Mouse (Mus musculus) midbrain, embryonic 12.5 days (tissue): ENCODE measurements around the gene Atxn2. TPM values are rescaled to one million over a fixed set of nuclear protein-coding genes. Genes with fewer than 3 reads are reported as not detected.
"Not testable (repeated sequence)": the region's sequence is repeated elsewhere in the genome, so short reads cannot be mapped to it uniquely, and the experiment has no call there.

ENCODE experiments used
- ATAC-seq: fragments of 200-750 bp; cut with Nextera tagmentation; 2 replicates; pipeline ENCODE4 v1.8.0; 2017; ENCODE audit warnings: low read depth, moderate TSS enrichment, moderate library complexity; ENCODE audit not compliant: low FRiP score
- H3K27ac ChIP-seq: fragments of 300-500 bp; sonication (generic); replicated peaks from 2 replicates; pipeline ENCODE4 v1.5.1; 2016; ENCODE audit warnings: mild to moderate bottlenecking
- H3K27me3 ChIP-seq: fragments of 300-500 bp; sonication (generic); 2 replicates; pipeline ENCODE4 v1.6.1; 2016; ENCODE audit warnings: mild to moderate bottlenecking
- H3K36me3 ChIP-seq: fragments of 300-500 bp; sonication (generic); 2 replicates; pipeline ENCODE4 v1.6.1; 2016
- H3K4me1 ChIP-seq: fragments of 300-500 bp; sonication (generic); 2 replicates; pipeline ENCODE4 v1.6.1; 2016
- H3K4me2 ChIP-seq: fragments of 300-500 bp; sonication (generic); replicated peaks from 2 replicates; pipeline ENCODE4 v1.6.1; 2016; ENCODE audit warnings: mild to moderate bottlenecking, moderate library complexity
- H3K4me3 ChIP-seq: fragments of 300-500 bp; sonication (generic); 2 replicates; pipeline ENCODE4 v1.5.1; 2016; ENCODE audit warnings: mild to moderate bottlenecking
- H3K9ac ChIP-seq: fragments of 300-500 bp; sonication (generic); replicated peaks from 2 replicates; pipeline ENCODE4 v1.6.1; 2016; ENCODE audit warnings: mild to moderate bottlenecking, moderate library complexity
- H3K9me3 ChIP-seq: fragments of 300-500 bp; sonication (generic); 2 replicates; pipeline ENCODE4 v1.6.1; 2016; ENCODE audit warnings: mild to moderate bottlenecking
- WGBS: fragments of 180-500 bp; shearing (Covaris S2); methylation state at CpG from one replicate; pipeline ENCODE4 v1.1.7; 2016; 5-methylcytosine and 5-hydroxymethylcytosine counted together
- polyA plus RNA-seq: library from polyadenylated mRNA; unstranded; fragments of >200 nt; fragmentation: Nextera tagmentation; extraction: Ambion mirVana; gene quantifications from 2 replicates; pipeline ENCODE4 v1.2.1, GENCODE M21; 2016

Gene Atxn2
- polyA plus RNA-seq, 1 experiment from 2014 or later = 68.1 TPM

DNA sequence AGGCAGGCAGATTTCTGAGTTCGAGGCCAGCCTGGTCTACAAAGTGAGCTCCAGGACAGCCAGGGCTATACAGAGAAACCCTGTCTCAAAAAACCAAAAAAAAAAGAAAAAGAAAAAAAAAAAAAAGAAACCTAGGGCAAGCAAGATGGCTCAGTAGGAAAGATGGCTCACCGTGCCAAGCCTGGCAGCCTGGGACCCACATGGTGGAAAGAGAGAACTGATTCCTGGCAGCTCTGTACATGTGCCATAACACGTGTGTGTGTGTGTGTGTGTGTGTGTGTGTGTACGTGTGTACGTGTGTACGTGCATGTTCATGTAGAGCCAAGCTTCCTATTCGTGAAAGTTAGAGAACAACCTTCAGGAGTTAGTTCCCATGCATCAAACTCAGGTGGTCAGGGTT is 19.7 kb upstream of the Atxn2 start:
- H3K9ac ChIP-seq, H3K27ac ChIP-seq, H3K4me1 ChIP-seq, H3K27me3 ChIP-seq, H3K9me3 ChIP-seq, H3K4me3 ChIP-seq, ATAC-seq, H3K4me2 ChIP-seq: not testable (repeated sequence)
- 88% methylated on average over 7 of the region's 7 CpGs for WGBS
- H3K36me3 ChIP-seq = peaks cover 15% of the 10 kb centered on the region

DNA sequence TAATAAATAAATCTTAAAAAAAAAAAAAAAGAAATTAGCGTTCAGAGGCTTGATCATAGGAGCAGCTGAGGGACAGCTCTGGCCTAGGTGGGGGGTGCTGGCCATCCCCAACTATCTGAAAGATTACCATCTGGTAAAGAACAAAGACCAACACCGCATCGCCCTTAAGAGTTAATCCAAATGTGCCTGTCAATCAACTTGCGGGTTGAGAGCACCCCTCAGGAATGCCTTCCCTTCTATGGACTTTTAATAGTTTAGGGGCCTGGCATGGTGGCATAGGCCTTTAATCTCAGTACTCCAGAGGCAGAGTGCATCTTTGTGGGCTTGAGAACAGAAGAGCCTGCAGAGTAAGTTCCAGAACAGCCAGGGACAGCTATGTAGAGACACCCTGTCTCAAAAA is 18.2 kb upstream of the Atxn2 start:
- H3K4me3 ChIP-seq = no peak overlapping the region

DNA sequence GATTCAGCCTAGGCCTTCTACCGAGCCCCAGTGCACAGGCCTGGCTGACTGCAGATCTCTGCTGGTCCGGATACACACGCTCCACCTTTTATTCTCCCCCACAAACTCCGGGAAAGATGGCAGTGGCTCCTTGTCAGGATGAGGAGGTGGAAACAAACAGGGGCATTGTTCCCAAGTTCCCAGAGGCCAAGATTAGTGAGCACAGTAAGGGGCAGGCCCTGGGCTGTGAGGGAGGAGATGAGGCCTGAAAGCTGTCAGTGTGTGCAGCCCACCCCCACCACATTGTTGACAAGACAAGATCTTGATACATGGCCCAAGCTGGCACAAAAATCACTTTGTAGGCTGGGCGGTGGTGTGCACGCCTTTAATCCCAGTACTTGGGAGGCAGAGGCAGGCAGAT is 14.4 kb upstream of the Atxn2 start:
- 52% methylated on average over 6 of the region's 6 CpGs for WGBS
- no peaks in the 10 kb centered on the region for H3K36me3 ChIP-seq
- H3K4me2 ChIP-seq = no peak overlapping the region
- no peak overlapping the region for H3K27ac ChIP-seq
- H3K4me3 ChIP-seq = no peak overlapping the region
- H3K9me3 ChIP-seq = no peaks in the 10 kb centered on the region
- no peak for ATAC-seq
- H3K4me1 ChIP-seq = no peaks in the 10 kb centered on the region
- no peaks in the 10 kb centered on the region for H3K27me3 ChIP-seq
- H3K9ac ChIP-seq = no peak overlapping the region

More for the DNA sequence above, 18.2 kb upstream of the Atxn2 start:
- WGBS = 84% methylated on average over 4 of the region's 4 CpGs
- no peak overlapping the region for H3K4me2 ChIP-seq
- H3K27me3 ChIP-seq = no peaks in the 10 kb centered on the region
- no peak for ATAC-seq
- H3K4me1 ChIP-seq = no peaks in the 10 kb centered on the region
- H3K36me3 ChIP-seq = peaks cover under 1% of the 10 kb centered on the region; the same call in 1 of the 2 replicates
- no peaks in the 10 kb centered on the region for H3K9me3 ChIP-seq
- H3K27ac ChIP-seq = no peak overlapping the region
- H3K9ac ChIP-seq = no peak overlapping the region

DNA sequence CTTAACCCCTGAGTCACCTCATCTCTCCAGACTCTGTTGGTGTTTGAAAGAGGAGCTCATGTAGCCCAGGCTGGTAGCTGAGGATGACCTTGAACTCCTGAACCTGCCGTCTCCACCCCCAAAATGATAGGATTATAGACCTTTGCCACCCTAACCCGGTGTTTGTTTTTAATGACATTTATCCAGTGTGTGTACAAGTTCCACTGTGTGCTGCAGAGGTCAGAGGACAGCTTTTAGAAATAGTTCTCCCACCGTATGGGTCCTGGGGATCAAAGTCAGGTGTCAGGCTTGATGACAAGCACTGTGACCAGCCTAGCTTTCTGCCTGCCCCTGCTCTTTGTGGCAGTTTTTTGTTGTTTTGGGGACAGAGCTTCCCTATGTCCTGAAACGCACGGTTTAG is 11.2 kb upstream of the Atxn2 start:
- Histone ChIP-seq H3K4me1 (peaks cover 7% of the 10 kb centered on the region), H3K9me3 (no peaks in the 10 kb centered on the region), H3K27ac (no peak overlapping the region), H3K4me2 (no peak overlapping the region), H3K4me3 (no peak overlapping the region), H3K27me3 (no peaks in the 10 kb centered on the region), H3K36me3 (no peaks in the 10 kb centered on the region), H3K9ac (no peak overlapping the region)
- 52% methylated on average over 5 of the region's 5 CpGs for WGBS
- ATAC-seq = no peak

DNA sequence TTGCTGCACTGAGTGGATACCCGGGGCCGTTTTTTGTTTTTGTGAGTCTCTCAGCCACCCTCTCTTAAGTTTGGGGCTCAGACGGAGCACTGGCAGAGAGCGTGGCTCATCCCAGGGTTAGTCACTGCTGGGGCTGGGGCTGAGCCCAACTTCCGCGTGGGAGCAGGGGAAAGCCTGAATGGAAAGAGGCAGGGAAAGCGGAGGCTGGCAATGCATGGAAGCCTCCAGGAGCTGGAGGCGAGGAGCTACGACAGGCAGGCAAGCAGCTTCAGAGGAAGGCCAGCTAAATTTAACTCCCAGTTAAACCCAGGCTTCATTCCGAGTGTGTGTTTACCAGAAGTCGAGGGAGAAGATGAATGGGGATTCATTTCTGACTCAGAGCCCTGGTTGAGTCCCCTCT is 10.6 kb upstream of the Atxn2 start:
- no peaks in the 10 kb centered on the region for H3K27me3 ChIP-seq
- no peak overlapping the region for H3K9ac ChIP-seq
- 29% methylated on average over 11 of the region's 11 CpGs for WGBS
- no peaks in the 10 kb centered on the region for H3K36me3 ChIP-seq
- peaks cover 11% of the 10 kb centered on the region for H3K4me1 ChIP-seq
- H3K9me3 ChIP-seq = no peaks in the 10 kb centered on the region
- H3K27ac ChIP-seq = no peak overlapping the region
- no peak overlapping the region for H3K4me3 ChIP-seq
- no peak overlapping the region for H3K4me2 ChIP-seq
- ATAC-seq = no peak

DNA sequence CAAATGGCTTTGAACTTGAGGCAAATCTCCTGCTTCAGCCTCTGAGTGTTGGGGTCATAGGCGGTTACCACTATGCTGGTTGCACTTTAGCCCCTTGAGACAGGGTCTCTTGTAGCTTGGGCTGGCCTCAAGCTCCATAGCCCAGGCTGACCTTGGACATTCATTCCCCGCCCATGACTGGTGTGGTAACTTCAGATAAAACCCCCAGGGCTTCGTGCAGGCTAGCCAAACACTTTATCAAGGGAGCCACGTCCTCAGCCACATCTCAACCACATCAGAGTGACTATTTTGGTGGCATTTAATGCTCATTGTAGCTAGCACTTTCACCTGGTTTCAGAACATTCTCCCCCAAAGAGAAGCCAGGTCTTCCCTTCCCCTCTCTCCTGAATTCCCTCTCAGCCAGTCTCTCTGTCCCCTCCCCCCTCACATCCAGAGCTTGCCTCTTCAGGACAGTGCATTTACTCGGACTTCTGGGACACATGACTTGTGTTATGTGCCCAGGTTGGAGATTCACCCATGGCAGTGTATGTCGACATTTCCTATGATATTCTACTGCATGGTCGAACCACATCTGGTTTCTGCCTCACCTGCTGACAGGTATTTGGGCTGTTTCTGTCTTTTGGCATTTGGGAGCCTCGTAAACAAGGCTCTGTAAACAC is 9.9 kb upstream of the Atxn2 start:
- Histone ChIP-seq H3K27me3 (no peaks in the 10 kb centered on the region), H3K9ac (no peak overlapping the region), H3K9me3 (no peaks in the 10 kb centered on the region), H3K27ac (no peak overlapping the region), H3K36me3 (no peaks in the 10 kb centered on the region), H3K4me1 (peaks cover 11% of the 10 kb centered on the region), H3K4me3 (no peak overlapping the region), H3K4me2 (no peak overlapping the region)
- WGBS = 64% methylated on average over 8 of the region's 8 CpGs
- no peak for ATAC-seq

DNA sequence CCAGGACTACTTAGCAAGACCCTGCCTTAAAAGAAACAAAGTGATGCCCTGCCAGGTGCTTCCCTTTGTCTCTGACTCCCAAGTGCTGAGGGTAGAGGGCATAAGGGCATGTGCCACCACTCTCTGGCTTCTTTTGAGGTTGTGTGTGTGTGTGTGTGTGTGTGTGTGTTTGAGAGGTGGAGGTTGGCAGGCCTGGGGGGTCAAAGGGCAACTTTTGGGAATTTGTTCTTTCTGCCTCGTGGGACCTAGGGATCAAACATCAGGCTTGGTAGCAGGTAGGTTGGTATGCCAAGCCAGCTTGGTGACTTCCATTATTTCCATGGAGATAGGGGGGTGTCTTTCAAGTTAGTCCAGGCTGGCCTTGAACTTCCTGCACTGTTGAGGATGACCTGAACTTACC is 7.8 kb upstream of the Atxn2 start:
- H3K4me2 ChIP-seq = no peak overlapping the region
- no peak overlapping the region for H3K4me3 ChIP-seq
- H3K27me3 ChIP-seq = no peaks in the 10 kb centered on the region
- H3K9ac ChIP-seq = no peak overlapping the region
- H3K27ac ChIP-seq = no peak overlapping the region
- 88% methylated on average over 1 of the region's 1 CpGs for WGBS
- no peak for ATAC-seq
- no peaks in the 10 kb centered on the region for H3K9me3 ChIP-seq
- peaks cover 11% of the 10 kb centered on the region for H3K4me1 ChIP-seq
- H3K36me3 ChIP-seq = no peaks in the 10 kb centered on the region

DNA sequence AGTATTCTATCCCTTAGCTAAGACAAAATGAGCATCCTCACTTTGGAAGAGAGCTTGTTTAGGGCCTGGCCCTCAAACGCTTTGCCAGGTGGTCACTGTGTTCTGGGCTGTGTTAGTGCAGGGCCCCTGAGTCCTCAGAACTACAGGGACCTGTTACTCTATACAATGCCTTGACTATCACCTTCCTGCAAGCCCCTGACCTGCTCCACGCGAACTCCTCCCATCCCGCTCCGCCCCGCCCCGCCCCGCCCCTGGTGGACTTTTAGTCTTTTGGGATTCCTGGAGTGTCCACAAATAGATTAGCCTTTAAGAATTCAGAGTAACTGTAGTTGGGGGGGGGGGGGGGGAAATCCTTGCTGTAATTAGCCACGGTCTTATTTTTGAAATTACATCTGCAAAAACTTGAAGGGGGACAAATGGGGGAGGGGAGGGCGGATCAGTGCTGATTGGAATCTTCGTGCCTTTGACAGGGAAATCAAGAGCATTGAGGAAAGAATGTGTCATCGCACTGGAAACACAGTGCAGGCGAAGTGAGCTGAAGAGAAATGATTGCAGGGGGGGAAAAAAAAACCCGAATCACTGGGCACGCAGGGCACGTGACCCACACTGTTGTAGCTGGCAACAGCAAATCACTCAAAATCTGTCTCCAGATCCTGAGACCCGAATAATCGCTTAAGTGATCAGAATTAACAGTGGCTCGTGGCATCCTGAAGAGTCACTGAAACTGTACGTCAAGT is 6.5 kb upstream of the Atxn2 start:
- H3K27ac ChIP-seq = no peak overlapping the region
- H3K36me3 ChIP-seq = no peaks in the 10 kb centered on the region
- H3K4me1 ChIP-seq = peaks cover 11% of the 10 kb centered on the region
- H3K27me3 ChIP-seq = no peaks in the 10 kb centered on the region
- H3K9ac ChIP-seq = 0 out of 2 replicates have a peak overlapping the region, but pooled peaks have one; percentile 3
- WGBS = 9% methylated on average over 20 of the region's 20 CpGs
- H3K4me3 ChIP-seq = 0 out of 2 replicates have a peak overlapping the region, but pooled peaks have one; percentile 1
- no peak for ATAC-seq
- peak overlapping the region; percentile 46 for H3K4me2 ChIP-seq
- H3K9me3 ChIP-seq = no peaks in the 10 kb centered on the region

DNA sequence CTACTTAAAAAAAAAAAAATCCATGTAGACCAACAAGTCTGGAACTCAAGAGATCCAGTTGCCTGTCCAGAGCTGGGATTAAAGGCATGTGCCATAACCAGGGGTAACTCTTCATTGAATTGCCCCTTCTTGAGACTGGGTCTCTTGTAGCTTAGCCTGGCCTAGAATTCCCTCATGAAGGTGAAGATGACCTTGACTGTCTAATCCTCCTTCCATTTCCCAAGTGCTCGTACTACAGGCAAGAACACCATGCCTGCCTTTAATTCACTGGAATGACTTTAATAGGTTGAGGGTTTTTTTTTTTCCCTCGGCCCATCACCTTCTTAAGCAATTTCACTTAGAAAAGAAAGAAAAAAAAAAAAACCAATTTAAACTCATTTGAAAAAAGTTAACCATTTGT is 735 bp upstream of the Atxn2 start:
- Histone ChIP-seq H3K4me2 (peak overlapping the region; percentile 89; the same call in 1 of the 2 replicates), H3K27me3 (no peaks in the 10 kb centered on the region), H3K9ac (no peak overlapping the region), H3K36me3 (no peaks in the 10 kb centered on the region), H3K27ac (no peak overlapping the region), H3K4me3 (no peak overlapping the region), H3K9me3 (no peaks in the 10 kb centered on the region), H3K4me1 (peaks cover 25% of the 10 kb centered on the region)
- 59% methylated on average over 2 of the region's 2 CpGs for WGBS
- no peak for ATAC-seq

DNA sequence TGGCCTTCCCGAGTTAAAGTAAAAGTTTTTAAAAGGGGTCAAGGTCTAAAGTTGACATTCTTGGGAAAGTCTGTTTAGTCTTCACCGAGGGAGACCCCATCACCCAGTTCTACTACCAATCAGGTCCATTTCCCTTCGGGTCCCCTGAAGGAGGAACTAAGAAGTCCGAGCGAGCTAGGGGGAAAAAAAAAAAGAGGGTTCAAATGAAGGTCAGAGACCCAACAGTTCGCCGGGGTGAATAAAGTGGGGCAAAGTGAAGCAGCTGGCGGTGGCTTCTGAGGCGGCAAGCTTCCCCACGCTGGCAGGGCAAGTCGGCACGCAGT is 325 bp upstream of the Atxn2 start:
- 3% methylated on average over 12 of the region's 12 CpGs for WGBS
- no peak for ATAC-seq
- peak overlapping the region; percentile 99 for H3K4me3 ChIP-seq
- no peaks in the 10 kb centered on the region for H3K27me3 ChIP-seq
- peaks cover 29% of the 10 kb centered on the region for H3K4me1 ChIP-seq
- H3K4me2 ChIP-seq = peak overlapping the region; percentile 89
- H3K27ac ChIP-seq = peak overlapping the region; percentile 98
- no peaks in the 10 kb centered on the region for H3K36me3 ChIP-seq
- H3K9ac ChIP-seq = peak overlapping the region; percentile 99
- H3K9me3 ChIP-seq = no peaks in the 10 kb centered on the region

DNA sequence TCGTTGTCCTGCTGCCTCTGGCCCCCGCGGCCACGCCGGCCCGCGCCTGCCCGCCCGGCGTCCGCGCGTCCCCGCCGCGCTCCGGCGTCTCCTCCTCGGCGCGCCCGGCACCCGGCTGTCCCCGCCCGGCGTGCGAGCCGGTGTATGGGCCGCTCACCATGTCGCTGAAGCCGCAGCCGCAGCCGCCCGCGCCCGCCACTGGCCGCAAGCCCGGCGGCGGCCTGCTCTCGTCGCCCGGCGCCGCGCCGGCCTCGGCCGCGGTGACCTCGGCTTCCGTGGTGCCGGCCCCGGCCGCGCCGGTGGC is 743 bp downstream of the Atxn2 start:
- ATAC-seq = peak; percentile 67
- WGBS = 2% methylated on average over 42 of the region's 57 CpGs
- no peaks in the 10 kb centered on the region for H3K36me3 ChIP-seq

DNA sequence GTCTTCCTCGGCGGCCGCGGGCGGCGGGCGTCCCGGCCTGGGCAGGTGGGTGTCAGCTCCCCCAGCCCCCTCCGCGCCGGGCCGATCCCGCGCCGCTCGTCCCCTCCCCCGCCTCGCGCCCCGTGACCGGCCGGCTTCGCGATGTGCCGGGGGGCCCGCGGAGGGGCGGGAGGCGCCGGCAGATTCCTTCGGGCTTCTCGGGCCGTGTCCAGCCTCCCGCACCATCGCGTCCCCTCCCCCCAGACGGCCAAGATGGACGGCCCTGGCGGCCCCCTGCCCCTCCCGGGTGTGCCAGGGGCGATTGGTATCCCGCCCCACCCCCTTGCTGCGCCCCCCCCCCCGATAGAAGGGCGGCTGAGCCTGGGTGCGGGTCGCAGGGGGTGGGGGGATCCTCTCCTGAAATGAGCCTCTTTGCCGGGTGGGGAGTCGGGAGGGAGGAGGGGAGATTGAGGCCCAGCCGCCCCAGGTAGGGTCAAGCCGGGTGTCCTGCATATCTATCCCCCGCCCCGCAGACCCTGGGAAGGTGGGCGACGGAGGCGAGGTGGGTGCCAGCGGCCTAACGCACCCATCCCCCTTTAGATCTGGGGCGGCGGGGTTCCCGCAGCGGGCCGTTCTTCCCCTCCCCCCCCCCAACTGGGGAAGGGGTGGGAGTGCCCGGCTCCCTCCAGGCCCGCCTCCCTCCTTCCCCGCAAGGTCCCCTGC is 1.2 kb downstream of the Atxn2 start:
- H3K4me2 ChIP-seq = peak overlapping the region; percentile 81

More for the DNA sequence above, 743 bp downstream of the Atxn2 start:
- peak overlapping the region; percentile 98 for H3K27ac ChIP-seq
- H3K4me2 ChIP-seq = peak overlapping the region; percentile 81
- no peaks in the 10 kb centered on the region for H3K9me3 ChIP-seq
- H3K9ac ChIP-seq = peak overlapping the region; percentile 99
- H3K27me3 ChIP-seq = no peaks in the 10 kb centered on the region
- peak overlapping the region; percentile 99 for H3K4me3 ChIP-seq
- H3K4me1 ChIP-seq = peaks cover 37% of the 10 kb centered on the region

More for the DNA sequence above, 1.2 kb downstream of the Atxn2 start:
- under 1% methylated on average over 31 of the region's 66 CpGs for WGBS
- Histone ChIP-seq H3K27me3 (no peaks in the 10 kb centered on the region), H3K36me3 (no peaks in the 10 kb centered on the region), H3K4me3 (peak overlapping the region; percentile 99), H3K27ac (peak overlapping the region; percentile 98), H3K4me1 (peaks cover 38% of the 10 kb centered on the region), H3K9me3 (no peaks in the 10 kb centered on the region), H3K9ac (peak overlapping the region; percentile 99)
- peak; percentile 59 for ATAC-seq
